Mouse (Mus musculus) heart, embryonic 16.5 days (tissue): ENCODE data around the gene Dynlt1b. TPM values are rescaled to one million over a fixed set of nuclear protein-coding genes. Genes with fewer than 3 reads are reported as not detected.
"Not testable (repeated sequence)": the region's sequence is repeated elsewhere in the genome, so short reads cannot be mapped to it uniquely, and the experiment has no call there.

ENCODE experiments used
- ATAC-seq: fragments of 200-750 bp; cut with Nextera tagmentation; replicated peaks from 2 replicates; pipeline ENCODE4 v1.8.0; 2017; ENCODE audit warnings: moderate number of reproducible peaks; ENCODE audit not compliant: insufficient read depth, low FRiP score; ENCODE audit errors: extremely low read depth
- H3K27ac ChIP-seq: fragments of 300-500 bp; sonication (generic); 2 replicates; pipeline ENCODE4 v1.5.1; 2014; ENCODE audit warnings: mild to moderate bottlenecking, low read length, control low read depth, moderate library complexity
- H3K27me3 ChIP-seq: fragments of 300-500 bp; sonication (generic); 2 replicates; pipeline ENCODE4 v1.6.1; 2014; ENCODE audit warnings: low read length, mixed read lengths; ENCODE audit not compliant: control insufficient read depth, insufficient read depth
- H3K36me3 ChIP-seq: fragments of 300-500 bp; sonication (generic); 2 replicates; pipeline ENCODE4 v1.6.1; 2014; ENCODE audit not compliant: control insufficient read depth, insufficient read depth
- H3K4me1 ChIP-seq: fragments of 300-500 bp; sonication (generic); 2 replicates; pipeline ENCODE4 v1.6.1; 2014; ENCODE audit warnings: low read length, mixed read lengths; ENCODE audit not compliant: control insufficient read depth, insufficient read depth
- H3K4me2 ChIP-seq: fragments of 300-500 bp; sonication (generic); 2 replicates; pipeline ENCODE4 v1.6.1; 2014; ENCODE audit warnings: low read depth, mild to moderate bottlenecking, control low read depth, low read length
- H3K4me3 ChIP-seq: fragments of 300-500 bp; sonication (generic); 2 replicates; pipeline ENCODE4 v1.5.1; 2014; ENCODE audit warnings: mild to moderate bottlenecking, control low read depth, low read length
- H3K9ac ChIP-seq: fragments of 300-500 bp; sonication (generic); 2 replicates; pipeline ENCODE4 v1.6.1; 2014; ENCODE audit warnings: low read length, control low read depth
- H3K9me3 ChIP-seq: fragments of 300-500 bp; sonication (generic); replicated peaks from 2 replicates; pipeline ENCODE4 v1.6.1; 2016; ENCODE audit warnings: low read length; ENCODE audit not compliant: control insufficient read depth
- WGBS: fragments of 180-500 bp; shearing (Covaris S2); extraction: QIAGEN DNeasy Blood & Tissue Kit; methylation state at CpG from one replicate; pipeline ENCODE4 v1.1.7; 2014; 5-methylcytosine and 5-hydroxymethylcytosine counted together
- polyA plus RNA-seq: library from polyadenylated mRNA; unstranded; fragments of >200 nt; fragmentation: Nextera tagmentation; extraction: Ambion mirVana; gene quantifications from 2 replicates; pipeline ENCODE4 v1.2.1, GENCODE M21; 2015

Dynlt1b gene
- polyA plus RNA-seq, 1 experiment from 2014 or later, result 391 TPM

DNA sequence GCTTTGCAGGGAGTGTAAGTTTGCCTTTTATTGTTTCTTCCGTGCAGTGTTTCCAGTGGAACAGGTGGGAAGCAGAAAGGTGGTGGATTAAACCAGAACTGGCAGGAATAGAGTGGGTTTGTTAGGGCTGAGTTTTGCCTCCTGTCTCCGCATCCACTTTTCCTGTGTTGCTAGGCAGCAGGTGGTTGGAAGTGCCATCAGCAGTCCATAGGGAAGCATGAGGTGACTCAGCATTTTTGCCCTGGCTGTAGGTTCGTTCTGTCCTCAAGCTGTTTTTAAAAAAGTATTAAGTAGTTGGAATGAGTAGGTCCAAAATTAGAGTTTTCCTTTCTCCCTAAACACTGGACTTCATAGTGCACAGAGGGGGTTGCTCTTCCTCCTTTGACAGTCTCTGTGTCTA is 3.8 kb downstream of the Dynlt1b start:
- not testable (repeated sequence) for H3K9ac ChIP-seq, H3K4me2 ChIP-seq, H3K9me3 ChIP-seq, H3K36me3 ChIP-seq, ATAC-seq, H3K27me3 ChIP-seq, H3K4me1 ChIP-seq, H3K27ac ChIP-seq, H3K4me3 ChIP-seq
- 78% methylated on average over 3 of the region's 3 CpGs for WGBS

DNA sequence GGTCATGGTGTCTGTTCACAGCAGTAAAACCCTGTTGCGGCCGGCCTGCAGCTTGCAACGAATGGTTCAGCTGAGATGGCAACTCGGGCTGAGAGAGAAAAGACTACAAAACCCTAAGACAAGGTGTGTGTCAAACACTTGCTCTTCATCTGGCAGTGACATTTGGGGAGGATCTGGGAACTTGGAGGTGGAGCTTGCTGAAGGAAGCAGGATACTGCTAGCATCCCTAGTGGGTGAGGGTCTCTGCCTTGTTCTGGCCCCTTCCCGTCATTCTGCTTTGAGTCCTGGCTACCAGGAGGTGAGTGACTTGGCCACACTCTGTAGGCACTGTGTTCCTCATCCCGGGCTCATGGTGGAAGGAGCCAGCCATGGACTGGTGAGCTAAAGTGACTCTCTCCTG is 8.2 kb downstream of the Dynlt1b start:
- not testable (repeated sequence) for H3K4me3 ChIP-seq, H3K4me1 ChIP-seq, H3K4me2 ChIP-seq, H3K9ac ChIP-seq, H3K27me3 ChIP-seq, ATAC-seq, H3K9me3 ChIP-seq, H3K27ac ChIP-seq, H3K36me3 ChIP-seq
- 84% methylated on average over 6 of the region's 6 CpGs for WGBS

DNA sequence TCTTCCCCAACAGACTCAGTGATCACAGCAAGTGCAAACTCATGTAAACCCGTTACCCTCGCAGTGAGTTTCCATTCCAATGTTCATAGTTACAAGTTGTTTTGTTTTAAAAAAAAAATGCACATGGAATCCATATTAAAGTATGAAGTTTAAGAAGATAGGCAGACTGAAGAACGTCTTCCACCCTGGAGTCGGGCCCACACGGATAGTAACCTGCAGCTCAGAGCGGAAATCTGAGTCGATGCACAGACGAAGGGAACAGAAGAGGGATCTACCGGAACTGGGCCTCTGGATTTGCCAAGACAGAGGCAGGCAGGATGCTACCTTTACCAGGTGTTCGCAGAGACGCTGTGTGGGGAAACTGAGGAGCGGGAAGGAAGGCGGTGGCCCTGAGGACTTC is 10.0 kb downstream of the Dynlt1b start:
- H3K9me3 ChIP-seq, H3K27me3 ChIP-seq, H3K9ac ChIP-seq, H3K4me1 ChIP-seq, H3K27ac ChIP-seq, ATAC-seq, H3K4me2 ChIP-seq, H3K4me3 ChIP-seq, H3K36me3 ChIP-seq: not testable (repeated sequence)
- 92% methylated on average over 9 of the region's 13 CpGs for WGBS

- not testable (repeated sequence) for H3K9ac ChIP-seq, H3K36me3 ChIP-seq, ATAC-seq, H3K4me3 ChIP-seq, H3K4me2 ChIP-seq, H3K27ac ChIP-seq, H3K9me3 ChIP-seq, H3K4me1 ChIP-seq, H3K27me3 ChIP-seq
- 86% methylated on average over 13 of the region's 13 CpGs for WGBS
These were observed 10.7 kb downstream of the Dynlt1b start for GRCm38 (mm10) chr17:6440493-6441077.

GRCm38 (mm10) chr17:6441254-6441653 is 11.3 kb downstream of the Dynlt1b start:
- not testable (repeated sequence) for H3K36me3 ChIP-seq, ATAC-seq, H3K4me1 ChIP-seq, H3K27me3 ChIP-seq, H3K4me3 ChIP-seq, H3K9ac ChIP-seq, H3K9me3 ChIP-seq, H3K27ac ChIP-seq, H3K4me2 ChIP-seq
- WGBS, result 84% methylated on average over 5 of the region's 5 CpGs

DNA sequence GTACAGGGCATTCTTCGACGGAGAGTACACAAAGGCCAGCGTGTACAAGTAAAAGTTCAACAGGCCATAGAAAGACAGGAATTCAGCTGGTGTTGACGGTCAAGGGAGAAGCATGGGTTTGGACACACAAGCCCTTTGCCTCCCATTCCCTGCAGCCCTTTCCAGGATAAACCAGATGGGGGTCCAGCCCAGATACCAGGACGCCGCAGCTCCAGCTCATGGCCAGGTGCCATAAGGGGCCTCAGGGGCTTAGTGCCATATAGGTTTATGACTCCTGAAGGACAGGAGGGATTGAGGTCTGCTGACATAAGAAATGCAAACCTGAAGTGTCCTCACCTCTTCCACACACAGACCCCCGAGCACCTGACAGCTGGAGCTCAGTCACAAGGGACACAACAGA is 12.6 kb downstream of the Dynlt1b start:
- not testable (repeated sequence) for ATAC-seq, H3K4me3 ChIP-seq, H3K4me1 ChIP-seq, H3K9ac ChIP-seq, H3K27ac ChIP-seq, H3K36me3 ChIP-seq, H3K9me3 ChIP-seq, H3K4me2 ChIP-seq, H3K27me3 ChIP-seq
- WGBS, result 90% methylated on average over 3 of the region's 7 CpGs

DNA sequence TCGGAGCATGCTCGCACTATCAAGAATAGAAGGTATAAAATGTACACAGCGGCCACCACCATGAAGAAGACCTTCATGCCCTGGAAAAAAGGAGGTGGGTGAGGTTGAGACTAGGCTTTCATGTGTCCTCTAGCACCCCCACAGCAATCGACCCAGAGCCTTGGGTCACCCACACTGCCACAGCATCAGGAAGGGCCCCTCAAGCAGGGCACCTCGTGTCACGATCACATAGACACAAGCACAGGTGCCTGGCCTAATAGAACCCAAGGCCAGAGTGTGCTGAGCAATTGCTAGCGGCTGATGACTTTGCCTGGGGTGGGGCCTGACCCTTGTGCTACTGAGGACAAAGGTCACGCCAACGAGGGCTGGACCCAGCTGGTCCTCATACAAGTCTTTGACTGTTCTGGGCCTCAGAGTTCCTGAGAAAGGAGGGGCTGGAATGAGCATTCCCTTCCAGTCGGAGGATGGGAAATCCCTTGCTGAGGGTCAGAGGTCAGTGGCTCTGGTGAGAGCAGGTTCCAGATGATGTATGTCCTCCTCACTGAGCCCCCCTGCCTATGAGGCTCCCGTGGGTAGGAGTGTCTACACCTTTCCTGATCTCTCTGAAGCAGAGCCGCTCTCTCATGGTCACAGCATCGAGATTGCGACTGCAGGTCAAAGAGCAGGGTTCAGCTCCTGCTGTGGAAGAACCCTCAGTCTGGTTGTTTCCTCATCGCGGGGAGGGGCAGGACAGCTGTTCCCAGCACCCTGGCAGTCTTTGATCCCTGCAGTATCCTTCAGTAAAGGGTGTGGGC is 16.1 kb downstream of the Dynlt1b start:
- H3K4me3 ChIP-seq, H3K27me3 ChIP-seq, H3K27ac ChIP-seq, H3K9ac ChIP-seq, ATAC-seq, H3K4me1 ChIP-seq, H3K36me3 ChIP-seq, H3K4me2 ChIP-seq, H3K9me3 ChIP-seq: not testable (repeated sequence)
- WGBS, result 69% methylated on average over 7 of the region's 16 CpGs

DNA sequence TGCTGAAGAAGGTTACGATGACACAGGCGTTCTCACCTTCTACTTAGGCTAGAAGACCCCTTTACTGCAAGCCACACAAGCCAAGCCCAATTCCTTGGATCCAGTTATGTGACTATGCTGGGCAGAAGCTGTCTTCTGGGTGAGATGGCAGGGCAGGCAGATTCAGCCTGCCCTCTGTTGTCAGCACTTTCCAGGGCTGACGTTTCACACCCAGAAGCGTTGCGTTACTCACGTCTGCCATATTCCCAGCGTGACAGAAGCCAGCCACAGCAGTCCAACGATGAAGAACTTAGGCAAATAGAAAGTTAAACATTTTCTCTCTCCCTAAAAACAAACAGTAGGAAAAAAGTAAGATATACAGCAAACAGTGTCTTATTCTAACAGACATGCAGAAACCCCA is 18.4 kb downstream of the Dynlt1b start:
- H3K4me3 ChIP-seq, H3K9ac ChIP-seq: not testable (repeated sequence)
- 77% methylated on average over 8 of the region's 8 CpGs for WGBS

GRCm38 (mm10) chr17:6449166-6449565 is 19.3 kb downstream of the Dynlt1b start:
- H3K27ac ChIP-seq, H3K4me2 ChIP-seq, H3K4me1 ChIP-seq, ATAC-seq, H3K36me3 ChIP-seq, H3K9ac ChIP-seq, H3K4me3 ChIP-seq, H3K27me3 ChIP-seq, H3K9me3 ChIP-seq: not testable (repeated sequence)
- WGBS, result 82% methylated on average over 12 of the region's 12 CpGs

More for the DNA sequence above, 18.4 kb downstream of the Dynlt1b start:
- not testable (repeated sequence) for H3K36me3 ChIP-seq, ATAC-seq, H3K27ac ChIP-seq, H3K4me2 ChIP-seq, H3K27me3 ChIP-seq, H3K4me1 ChIP-seq, H3K9me3 ChIP-seq
